ENCODE assay signal across 14 mouse cellular contexts in genomic region chr7:133378338-133378737, GRCm38 (mm10).
"Had no signal": no experiment of that assay in that cellular context is flagged by ENCODE, and none has a peak within 500 bp of the region (broad histone marks: within the 10 kb centered on the region; RNA-seq: fewer than 3 reads in every experiment).

No protein-coding gene starts in this region.

- H3K9me3 ChIP-seq: limb, embryonic 15.5 days; liver, embryonic 12.5 days; midbrain, embryonic 10.5 days; midbrain, embryonic 12.5 days; neural tube, embryonic 12.5 days; stomach, embryonic 15.5 days had no signal

- H3K36me3 ChIP-seq: limb, embryonic 15.5 days; liver, embryonic 12.5 days; midbrain, embryonic 10.5 days; midbrain, embryonic 12.5 days; neural tube, embryonic 12.5 days; stomach, embryonic 15.5 days had no signal

- H3K27me3 ChIP-seq: limb, embryonic 15.5 days; liver, embryonic 12.5 days; neural tube, embryonic 12.5 days; stomach, embryonic 15.5 days had no signal

- H3K9ac ChIP-seq: limb, embryonic 15.5 days; liver, embryonic 12.5 days; liver, embryonic 14.5 days; midbrain, embryonic 12.5 days; neural tube, embryonic 12.5 days; stomach, embryonic 15.5 days had no signal

- H3K4me3 ChIP-seq: limb, embryonic 15.5 days; liver, embryonic 12.5 days; midbrain, embryonic 10.5 days; midbrain, embryonic 12.5 days; neural tube, embryonic 12.5 days; stomach, embryonic 15.5 days had no signal

- H3K27ac ChIP-seq: limb, embryonic 15.5 days; liver, embryonic 12.5 days; liver, embryonic 14.5 days; midbrain, embryonic 10.5 days; midbrain, embryonic 12.5 days; neural tube, embryonic 12.5 days; stomach, postnatal 0 days had no signal

- H3K4me2 ChIP-seq: limb, embryonic 15.5 days; liver, embryonic 12.5 days; midbrain, embryonic 12.5 days; neural tube, embryonic 12.5 days; stomach, embryonic 15.5 days had no signal

- H3K4me1 ChIP-seq: neural tube, embryonic 12.5 days had no signal

- ATAC-seq: liver, embryonic 12.5 days; midbrain, embryonic 16.5 days had no signal

- DNase-seq: midbrain, embryonic 14.5 days; right cerebral cortex, postnatal 14 days; thymus, adult 2 months; thymus, postnatal 25 days; thymus, postnatal 4 days had no signal
